Mouse (Mus musculus) olfactory bulb, adult 2 months (tissue): ENCODE data around the gene Smpd2. TPM values are rescaled to one million over a fixed set of nuclear protein-coding genes. Genes with fewer than 3 reads are reported as not detected.
"Not testable (repeated sequence)": the region's sequence is repeated elsewhere in the genome, so short reads cannot be mapped to it uniquely, and the experiment has no call there.

Experiments used
- H3K27ac ChIP-seq: fragments of 200-500 bp; 2 replicates; pipeline ENCODE4 v1.5.1; 2012; ENCODE audit warnings: low read depth, low read length; ENCODE audit not compliant: insufficient read depth
- H3K4me1 ChIP-seq: fragments of 200-500 bp; 2 replicates; pipeline ENCODE4 v1.6.1; 2012; ENCODE audit warnings: low read length; ENCODE audit not compliant: control insufficient read depth, insufficient read depth
- H3K4me3 ChIP-seq: fragments of 200-500 bp; 2 replicates; pipeline ENCODE4 v1.5.1; 2012; ENCODE audit warnings: mild to moderate bottlenecking, low read depth, low read length, moderate library complexity; ENCODE audit not compliant: insufficient read depth
- CTCF ChIP-seq: fragments of 200-500 bp; IDR thresholded peaks from 2 replicates; pipeline ENCODE4 v1.5.1; 2012; ENCODE audit warnings: low read depth, mild to moderate bottlenecking, low read length, moderate library complexity; ENCODE audit not compliant: insufficient read depth
- POLR2A ChIP-seq: fragments of 200-500 bp; IDR thresholded peaks from 2 replicates; pipeline ENCODE4 v1.6.1; 2012; ENCODE audit warnings: mild to moderate bottlenecking, low read depth, low read length, moderate library complexity; ENCODE audit not compliant: insufficient read depth
- WGBS: fragments of 180-500 bp; shearing (Covaris S2); methylation state at CpG from one replicate; pipeline ENCODE4 v1.1.7; 2018; 5-methylcytosine and 5-hydroxymethylcytosine counted together
- polyA plus RNA-seq: library from polyadenylated mRNA; stranded (reverse); fragments of >200 nt; gene quantifications from 2 replicates; pipeline ENCODE4 v1.2.4, GENCODE M21; 2012; ENCODE audit warnings: low replicate concordance; ENCODE audit not compliant: missing spikeins, insufficient read depth, insufficient read length

Gene Smpd2
- polyA plus RNA-seq, 1 experiment = not detected

- Histone ChIP-seq H3K4me3 (no peak overlapping the region), H3K27ac (no peak overlapping the region), H3K4me1 (0 out of 2 replicates have a peak, but pooled peaks cover 2% of the 10 kb centered on the region)
- 3% methylated on average over 5 of the region's 5 CpGs for WGBS
- no peak for TF ChIP-seq POLR2A
- TF ChIP-seq CTCF = no peak
Observed at GRCm38 (mm10) chr10:41520410-41520673, 30.2 kb upstream of the Smpd2 start.

GRCm38 (mm10) chr10:41519640-41520409 lies 29.7 kb upstream of the Smpd2 start:
- 0 out of 2 replicates have a peak, but pooled peaks cover 2% of the 10 kb centered on the region for H3K4me1 ChIP-seq
- WGBS = under 1% methylated on average over 65 of the region's 65 CpGs

GRCm38 (mm10) chr10:41518981-41519618 lies 28.9 kb upstream of the Smpd2 start, which contains the start of gene Cd164:
Cd164 (plus strand) TSS chr10:41519414.
- Histone ChIP-seq H3K4me1 (0 out of 2 replicates have a peak, but pooled peaks cover 2% of the 10 kb centered on the region), H3K4me3 (peak within 1 kb of the TSS; percentile 84), H3K27ac (peak within 1 kb of the TSS; percentile 100)
- TF ChIP-seq POLR2A = peak; percentile 64
- TF ChIP-seq CTCF = no peak
- WGBS = under 1% methylated on average over 69 of the region's 69 CpGs

More at GRCm38 (mm10) chr10:41519640-41520409, 29.7 kb upstream of the Smpd2 start:
- TF ChIP-seq CTCF (no peak), POLR2A (no peak)
- H3K4me3 ChIP-seq = peak overlapping the region; percentile 84
- H3K27ac ChIP-seq = peak overlapping the region; percentile 72

GRCm38 (mm10) chr10:41518508-41518980 lies 28.4 kb upstream of the Smpd2 start:
- Histone ChIP-seq H3K27ac (peak overlapping the region; percentile 87), H3K4me1 (0 out of 2 replicates have a peak, but pooled peaks cover 2% of the 10 kb centered on the region), H3K4me3 (peak overlapping the region; percentile 84)
- WGBS = under 1% methylated on average over 23 of the region's 23 CpGs
- no peak; the same call in 1 of the 2 replicates for TF ChIP-seq CTCF
- TF ChIP-seq POLR2A = no peak

- H3K4me1 ChIP-seq = no peaks in the 10 kb centered on the region
- TF ChIP-seq POLR2A (no peak), CTCF (no peak)
- H3K4me3 ChIP-seq = no peak overlapping the region
- H3K27ac ChIP-seq = no peak overlapping the region
Observed at GRCm38 (mm10) chr10:41514921-41515320, 24.8 kb upstream of the Smpd2 start.

GRCm38 (mm10) chr10:41514301-41514700 lies 24.1 kb upstream of the Smpd2 start:
- no peak overlapping the region for H3K27ac ChIP-seq
- no peak overlapping the region for H3K4me3 ChIP-seq
- no peak for TF ChIP-seq POLR2A
- TF ChIP-seq CTCF = no peak
- no peaks in the 10 kb centered on the region for H3K4me1 ChIP-seq
- WGBS = 79% methylated on average over 4 of the region's 4 CpGs

- TF ChIP-seq CTCF (no peak), POLR2A (no peak)
- 54% methylated on average over 2 of the region's 2 CpGs for WGBS
Observed at GRCm38 (mm10) chr10:41509160-41509559, 19.0 kb upstream of the Smpd2 start.

GRCm38 (mm10) chr10:41505446-41505845 lies 15.3 kb upstream of the Smpd2 start:
- H3K4me1 ChIP-seq, H3K4me3 ChIP-seq, H3K27ac ChIP-seq: not testable (repeated sequence)
- 5% methylated on average over 3 of the region's 3 CpGs for WGBS

More at GRCm38 (mm10) chr10:41509160-41509559, 19.0 kb upstream of the Smpd2 start:
- H3K27ac ChIP-seq = no peak overlapping the region
- no peak overlapping the region for H3K4me3 ChIP-seq
- H3K4me1 ChIP-seq = no peaks in the 10 kb centered on the region

- Histone ChIP-seq H3K4me1 (no peaks in the 10 kb centered on the region), H3K4me3 (no peak overlapping the region), H3K27ac (no peak overlapping the region)
- TF ChIP-seq CTCF = no peak
- TF ChIP-seq POLR2A = no peak
- 84% methylated on average over 1 of the region's 1 CpGs for WGBS
Observed at GRCm38 (mm10) chr10:41504996-41505395, 14.8 kb upstream of the Smpd2 start.
